Mouse (Mus musculus) ES-Bruce4 (cell line): ENCODE results near the gene Caskin2.

Experiments used
- CTCF ChIP-seq: IDR thresholded peaks from one replicate; pipeline ENCODE4 v1.8.1; 2011; ENCODE audit warnings: low read depth, low read length
- EP300 ChIP-seq: IDR thresholded peaks from 2 replicates; pipeline ENCODE4 v1.6.1; 2011; ENCODE audit warnings: low read depth, low read length; ENCODE audit not compliant: insufficient read depth
- POLR2A ChIP-seq: IDR thresholded peaks from one replicate; pipeline ENCODE4 v1.8.1; 2011; ENCODE audit warnings: low read length; ENCODE audit not compliant: insufficient read depth

GRCm38 (mm10) chr11:115843141-115843890 lies 29.9 kb upstream of the Caskin2 start:
- TF ChIP-seq CTCF (no peak), POLR2A (no peak), EP300 (0 out of 2 replicates have a peak, but pooled peaks have one; percentile 4)
